Mouse (Mus musculus) forebrain, embryonic 13.5 days (tissue): ENCODE results near the gene Nab2. TPM values are rescaled to one million over a fixed set of nuclear protein-coding genes. Genes with fewer than 3 reads are reported as not detected.

ENCODE experiments used
- ATAC-seq: fragments of 200-750 bp; cut with Nextera tagmentation; 2 replicates; pipeline ENCODE4 v1.8.0; 2017
- H3K27ac ChIP-seq: fragments of 300-500 bp; sonication (generic); 2 replicates; pipeline ENCODE4 v1.5.1; 2015; ENCODE audit warnings: inconsistent platforms, mild to moderate bottlenecking, moderate library complexity
- H3K27me3 ChIP-seq: fragments of 300-500 bp; sonication (generic); 2 replicates; pipeline ENCODE4 v1.6.1; 2015; ENCODE audit warnings: mild to moderate bottlenecking, inconsistent platforms
- H3K36me3 ChIP-seq: fragments of 300-500 bp; sonication (generic); 2 replicates; pipeline ENCODE4 v1.6.1; 2015; ENCODE audit warnings: mild to moderate bottlenecking, inconsistent platforms; ENCODE audit not compliant: poor library complexity, severe bottlenecking
- H3K4me1 ChIP-seq: fragments of 300-500 bp; sonication (generic); 2 replicates; pipeline ENCODE4 v1.6.1; 2015; ENCODE audit warnings: inconsistent platforms
- H3K4me2 ChIP-seq: fragments of 300-500 bp; sonication (generic); 2 replicates; pipeline ENCODE4 v1.6.1; 2015; ENCODE audit warnings: inconsistent platforms, mild to moderate bottlenecking, moderate library complexity
- H3K4me3 ChIP-seq: fragments of 300-500 bp; sonication (generic); 2 replicates; pipeline ENCODE4 v1.5.1; 2015; ENCODE audit warnings: mild to moderate bottlenecking, inconsistent platforms
- H3K9ac ChIP-seq: fragments of 300-500 bp; sonication (generic); 2 replicates; pipeline ENCODE4 v1.6.1; 2015; ENCODE audit warnings: mild to moderate bottlenecking, inconsistent platforms
- H3K9me3 ChIP-seq: fragments of 300-500 bp; sonication (generic); replicated peaks from 2 replicates; pipeline ENCODE4 v1.6.1; 2016; ENCODE audit warnings: inconsistent platforms
- WGBS: fragments of 180-500 bp; shearing (Covaris S2); methylation state at CpG from one replicate; pipeline ENCODE4 v1.1.7; 2015; 5-methylcytosine and 5-hydroxymethylcytosine counted together
- polyA plus RNA-seq: library from polyadenylated mRNA; unstranded; fragments of >200 nt; fragmentation: Nextera tagmentation; extraction: Ambion mirVana; gene quantifications from 2 replicates; pipeline ENCODE4 v1.2.1, GENCODE M21; 2015

Nab2 gene
- 1.6 and 2.0 TPM in 2 replicates for polyA plus RNA-seq

DNA sequence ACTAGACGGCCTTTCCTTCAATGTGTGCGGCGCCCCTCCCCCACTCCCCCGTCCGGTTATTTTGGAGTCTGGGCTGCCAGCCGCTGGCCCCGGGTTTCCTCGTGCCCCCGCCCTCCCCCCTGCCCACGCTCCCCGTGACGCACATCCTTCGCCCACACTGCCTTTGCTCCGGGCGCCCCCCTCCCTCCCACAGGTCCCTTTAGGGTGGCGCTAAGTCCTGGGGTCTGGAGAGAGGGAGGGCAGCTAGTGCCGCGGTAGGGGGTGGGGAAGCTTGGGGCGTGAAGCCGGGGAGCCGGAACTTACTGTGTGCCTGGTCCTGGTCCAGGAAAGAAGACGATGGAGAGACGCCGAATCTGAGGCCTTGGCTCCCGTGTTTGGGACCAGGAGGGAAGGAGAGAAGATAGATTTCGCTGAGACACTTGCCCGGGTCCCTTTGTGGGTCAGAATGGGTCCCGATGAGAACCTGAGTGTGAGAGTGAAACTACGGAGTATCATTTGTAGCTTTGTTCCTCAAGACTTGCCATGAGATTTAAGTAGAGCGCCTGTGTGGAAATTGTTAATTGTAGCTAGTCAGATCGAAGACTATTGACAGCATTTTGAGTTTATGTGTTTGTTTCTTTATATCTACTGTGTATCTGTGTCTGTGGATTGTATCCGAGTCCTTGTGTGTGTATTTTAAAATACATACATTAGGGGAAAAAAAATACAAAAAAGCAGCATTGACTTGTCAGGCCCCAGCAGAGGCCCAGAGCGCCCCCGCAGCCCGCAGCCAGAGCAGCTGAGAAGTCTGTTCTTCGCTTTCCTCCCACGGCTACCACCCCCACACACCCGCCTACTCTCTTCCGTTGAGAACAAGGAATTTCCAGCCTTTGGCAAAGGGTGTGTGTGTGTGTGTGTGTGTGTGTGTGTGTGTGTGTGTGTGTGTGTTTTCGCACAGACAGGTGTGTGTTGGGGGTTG, at the start of gene Nab2:
Nab2 (minus strand) TSS at position 476 of the 958 bp plus-strand sequence.
- H3K4me2 ChIP-seq, result peak within 1 kb of the TSS; percentile 95
- WGBS, result 3% methylated on average over 38 of the region's 40 CpGs
- H3K27me3 ChIP-seq, result peaks cover 48% of the 10 kb centered on the region
- H3K4me3 ChIP-seq, result peak within 1 kb of the TSS; percentile 59
- peak; percentile 31 for ATAC-seq
- peak within 1 kb of the TSS; percentile 57 for H3K27ac ChIP-seq
- no peaks in the 10 kb centered on the region for H3K9me3 ChIP-seq
- H3K9ac ChIP-seq, result peak within 1 kb of the TSS; percentile 59
- H3K36me3 ChIP-seq, result no peaks in the 10 kb centered on the region
- peaks cover 48% of the 10 kb centered on the region for H3K4me1 ChIP-seq

DNA sequence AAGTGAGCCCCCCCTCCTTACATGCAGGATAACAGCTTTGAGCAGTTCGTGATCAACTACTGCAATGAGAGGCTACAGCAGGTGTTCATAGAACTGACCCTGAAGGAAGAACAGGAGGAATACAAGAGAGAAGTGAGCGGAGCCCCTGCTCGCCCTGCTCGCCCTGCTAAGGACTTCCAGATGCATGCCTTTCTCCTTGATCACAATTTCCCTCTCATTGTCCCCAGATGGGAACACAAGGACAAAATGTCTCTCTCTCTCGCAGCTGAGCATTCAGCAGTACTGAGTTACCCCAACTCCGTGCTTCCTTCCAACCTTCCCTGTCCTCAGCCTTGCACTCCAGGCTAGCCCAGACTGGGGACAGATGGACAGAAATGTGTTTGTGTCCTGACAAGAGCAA, 44.4 kb upstream of the Nab2 start:
- 84% methylated on average over 6 of the region's 6 CpGs for WGBS
- H3K4me2 ChIP-seq, result no peak overlapping the region
- no peak for ATAC-seq
- H3K27me3 ChIP-seq, result no peaks in the 10 kb centered on the region
- H3K9ac ChIP-seq, result no peak overlapping the region
- no peak overlapping the region for H3K4me3 ChIP-seq
- H3K9me3 ChIP-seq, result no peaks in the 10 kb centered on the region
- no peaks in the 10 kb centered on the region for H3K4me1 ChIP-seq
- H3K36me3 ChIP-seq, result no peaks in the 10 kb centered on the region
- no peak overlapping the region for H3K27ac ChIP-seq

DNA sequence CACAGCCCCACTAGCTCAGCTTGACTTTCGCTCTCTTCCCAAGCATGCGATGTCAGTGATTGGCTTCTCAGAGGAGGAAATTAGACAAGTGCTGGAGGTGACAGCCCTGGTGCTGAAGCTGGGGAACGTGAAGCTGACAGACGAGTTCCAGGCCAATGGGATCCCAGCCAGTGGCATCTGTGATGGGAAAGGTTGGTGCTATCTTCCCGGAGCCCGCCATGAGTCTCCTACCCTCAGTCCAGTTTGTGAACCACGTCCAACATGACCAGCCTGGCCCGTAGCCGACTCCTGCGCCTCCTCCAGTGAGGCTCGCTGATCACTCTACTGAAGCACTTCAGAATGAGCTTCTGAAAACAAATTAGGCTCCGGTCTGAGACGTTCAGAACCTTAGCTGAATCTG, 42.0 kb upstream of the Nab2 start:
- H3K27ac ChIP-seq, result no peak overlapping the region
- H3K4me2 ChIP-seq, result no peak overlapping the region
- WGBS, result 90% methylated on average over 13 of the region's 13 CpGs
- H3K9ac ChIP-seq, result no peak overlapping the region
- H3K27me3 ChIP-seq, result no peaks in the 10 kb centered on the region
- H3K4me1 ChIP-seq, result no peaks in the 10 kb centered on the region
- no peak for ATAC-seq
- H3K4me3 ChIP-seq, result no peak overlapping the region
- H3K9me3 ChIP-seq, result no peaks in the 10 kb centered on the region
- no peaks in the 10 kb centered on the region for H3K36me3 ChIP-seq

DNA sequence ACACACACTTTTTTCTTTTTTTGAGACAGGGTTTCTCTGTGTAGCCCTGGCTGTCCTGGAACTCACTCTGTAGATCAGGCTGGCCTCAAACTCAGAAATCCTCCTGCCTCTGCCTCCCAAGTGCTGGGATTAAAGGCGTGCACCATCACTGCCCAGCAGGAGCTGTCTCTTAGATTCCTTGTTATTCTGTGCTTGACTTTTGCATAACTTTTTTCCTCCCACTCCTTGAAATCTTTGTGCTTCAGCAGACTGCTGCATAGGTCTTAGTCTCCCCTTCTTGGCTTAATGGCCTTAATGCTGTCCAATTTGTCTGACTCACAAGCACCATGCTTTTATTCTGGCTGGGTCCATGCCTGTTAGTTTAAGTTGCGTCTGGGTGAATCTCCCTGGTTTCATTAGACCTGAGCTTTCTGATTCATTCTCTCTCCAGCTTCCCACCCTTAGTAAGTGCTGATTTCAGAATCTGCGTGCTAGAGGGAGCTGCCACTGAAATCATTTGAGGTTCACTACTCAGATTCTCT, 40.5 kb upstream of the Nab2 start:
- Histone ChIP-seq H3K9me3 (no peaks in the 10 kb centered on the region), H3K4me1 (no peaks in the 10 kb centered on the region), H3K36me3 (no peaks in the 10 kb centered on the region), H3K9ac (no peak overlapping the region), H3K4me2 (no peak overlapping the region), H3K27me3 (no peaks in the 10 kb centered on the region), H3K27ac (no peak overlapping the region), H3K4me3 (no peak overlapping the region)
- no peak for ATAC-seq
- 86% methylated on average over 3 of the region's 3 CpGs for WGBS

DNA sequence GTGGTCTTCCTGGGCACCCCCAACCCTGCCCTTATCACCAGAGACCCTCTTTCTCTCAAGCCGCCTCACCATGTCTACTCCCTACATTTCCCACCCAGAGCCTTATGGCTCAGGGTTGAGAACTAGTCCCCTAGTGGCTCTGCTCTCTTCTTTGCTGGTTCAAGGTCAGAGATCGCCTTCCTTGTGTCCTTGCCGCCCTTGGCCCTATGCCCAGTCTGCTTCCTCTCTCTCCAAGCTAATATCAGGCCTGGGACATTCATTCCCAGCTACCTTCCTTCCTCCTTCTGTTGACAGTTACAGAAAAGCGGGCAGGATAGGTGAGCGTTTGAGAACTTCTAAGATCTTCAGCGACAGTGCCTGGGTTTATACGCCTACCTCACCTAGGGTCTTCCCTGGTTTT, 39.4 kb upstream of the Nab2 start:
- H3K4me1 ChIP-seq, result no peaks in the 10 kb centered on the region
- ATAC-seq, result no peak
- WGBS, result 88% methylated on average over 7 of the region's 7 CpGs
- no peak overlapping the region for H3K4me3 ChIP-seq
- no peaks in the 10 kb centered on the region for H3K36me3 ChIP-seq
- no peak overlapping the region for H3K27ac ChIP-seq
- no peaks in the 10 kb centered on the region for H3K9me3 ChIP-seq
- no peak overlapping the region for H3K4me2 ChIP-seq
- no peak overlapping the region for H3K9ac ChIP-seq
- H3K27me3 ChIP-seq, result no peaks in the 10 kb centered on the region

DNA sequence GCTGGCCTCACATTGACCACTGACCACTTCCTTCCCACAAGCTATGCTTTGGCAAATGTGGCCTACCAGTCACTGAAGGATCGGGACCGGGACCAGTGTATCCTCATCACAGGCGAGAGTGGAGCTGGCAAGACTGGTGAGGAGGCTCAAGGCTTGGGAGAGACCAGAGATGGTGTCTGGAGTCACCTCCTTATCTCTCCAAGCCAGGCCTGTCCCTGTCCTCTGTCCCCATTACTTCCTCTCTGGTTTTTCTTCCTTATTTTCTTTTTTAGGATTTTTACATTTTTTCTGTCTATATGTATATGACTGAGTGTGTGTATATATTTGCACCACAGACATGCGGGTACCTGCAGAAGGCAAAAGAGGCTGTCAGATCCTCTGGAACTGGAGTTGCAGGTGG, 37.4 kb upstream of the Nab2 start:
- no peaks in the 10 kb centered on the region for H3K9me3 ChIP-seq
- H3K27me3 ChIP-seq, result no peaks in the 10 kb centered on the region
- no peak for ATAC-seq
- H3K4me2 ChIP-seq, result no peak overlapping the region
- H3K36me3 ChIP-seq, result no peaks in the 10 kb centered on the region
- no peak overlapping the region for H3K9ac ChIP-seq
- H3K4me3 ChIP-seq, result no peak overlapping the region
- 87% methylated on average over 4 of the region's 4 CpGs for WGBS
- no peak overlapping the region for H3K27ac ChIP-seq
- H3K4me1 ChIP-seq, result no peaks in the 10 kb centered on the region

DNA sequence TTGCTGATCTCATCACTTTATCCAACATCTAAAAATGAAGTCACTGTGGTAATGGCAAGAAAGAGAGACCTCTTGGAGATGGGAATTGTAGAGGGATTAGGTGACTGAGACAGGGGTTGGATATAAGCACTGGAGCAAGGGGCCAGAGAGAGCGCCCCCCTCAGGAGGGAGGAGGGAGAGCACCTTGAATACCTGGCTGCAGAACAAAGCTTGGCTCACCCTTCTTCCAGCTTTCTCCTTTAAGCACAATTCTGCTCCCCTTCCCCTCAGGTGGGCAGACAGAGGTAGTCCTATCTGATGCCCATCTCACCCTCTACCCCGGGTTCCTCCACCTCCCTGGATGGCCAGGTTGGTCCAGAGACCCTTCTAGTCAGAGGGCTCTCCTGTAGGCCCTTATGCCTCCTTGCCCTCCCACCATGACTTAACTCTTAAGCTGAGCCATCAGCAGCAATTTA, 36.4 kb upstream of the Nab2 start, which contains the start of gene Myo1a:
Myo1a (plus strand) TSS at position 405 of the 455 bp plus-strand sequence.
- H3K27me3 ChIP-seq, result no peaks in the 10 kb centered on the region
- no peaks in the 10 kb centered on the region for H3K4me1 ChIP-seq
- H3K4me2 ChIP-seq, result no peak within 1 kb of the TSS
- no peak within 1 kb of the TSS for H3K27ac ChIP-seq
- no peak within 1 kb of the TSS for H3K4me3 ChIP-seq
- H3K9me3 ChIP-seq, result no peaks in the 10 kb centered on the region
- no peak within 1 kb of the TSS for H3K9ac ChIP-seq
- no peak for ATAC-seq
- H3K36me3 ChIP-seq, result 0 out of 2 replicates have a peak, but pooled peaks cover 5% of the 10 kb centered on the region
- WGBS, result 43% methylated on average over 2 of the region's 2 CpGs

DNA sequence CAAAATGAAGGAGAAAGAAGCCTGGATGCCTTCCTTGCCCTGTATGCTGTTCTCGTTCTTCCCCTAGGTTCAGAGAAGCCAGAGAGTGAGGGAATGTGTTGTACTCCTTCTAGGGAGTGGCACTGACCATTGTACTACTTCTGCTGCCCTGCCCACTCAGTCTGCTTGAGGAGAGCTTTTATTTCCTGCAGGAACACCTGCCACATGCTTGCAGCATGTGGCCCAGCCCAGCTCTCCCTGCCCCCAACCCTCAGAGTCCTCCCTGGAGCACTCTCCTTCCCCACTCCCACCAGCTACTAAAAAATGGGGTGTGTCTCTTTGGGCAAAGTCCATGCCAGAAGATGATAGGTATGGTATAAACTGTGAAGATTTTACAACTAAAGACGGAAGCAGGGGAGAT, 35.9 kb upstream of the Nab2 start:
- Histone ChIP-seq H3K4me3 (no peak overlapping the region), H3K9me3 (no peaks in the 10 kb centered on the region), H3K27ac (no peak overlapping the region), H3K4me1 (no peaks in the 10 kb centered on the region), H3K9ac (no peak overlapping the region), H3K27me3 (no peaks in the 10 kb centered on the region), H3K4me2 (no peak overlapping the region), H3K36me3 (peaks cover 5% of the 10 kb centered on the region; the same call in 1 of the 2 replicates)
- ATAC-seq, result no peak
- WGBS, result 57% methylated on average over 2 of the region's 2 CpGs

DNA sequence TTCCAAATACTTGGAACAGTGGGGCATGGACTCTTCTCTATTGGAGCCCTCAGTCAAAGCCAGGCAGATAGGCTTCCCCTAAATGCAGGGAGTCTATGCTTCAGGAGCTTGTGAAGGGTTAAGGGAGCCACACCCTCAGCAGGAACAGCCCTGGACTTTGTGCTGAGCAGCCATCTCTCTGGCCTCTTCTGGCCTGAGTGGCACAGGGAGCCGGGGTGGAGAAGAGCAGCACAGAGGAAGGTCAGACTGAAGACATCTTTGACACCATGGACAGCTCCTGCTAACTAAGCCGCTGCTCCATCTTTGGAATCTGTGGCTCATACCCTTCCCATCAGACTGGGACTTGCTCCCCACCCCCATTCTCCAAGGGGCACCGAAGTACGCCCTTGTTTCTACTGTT, 34.9 kb upstream of the Nab2 start:
- WGBS, result 56% methylated on average over 4 of the region's 4 CpGs
- Histone ChIP-seq H3K36me3 (peaks cover 15% of the 10 kb centered on the region), H3K4me2 (no peak overlapping the region), H3K4me3 (no peak overlapping the region), H3K9me3 (no peaks in the 10 kb centered on the region), H3K9ac (no peak overlapping the region), H3K27ac (no peak overlapping the region), H3K27me3 (no peaks in the 10 kb centered on the region), H3K4me1 (no peaks in the 10 kb centered on the region)
- ATAC-seq, result no peak

DNA sequence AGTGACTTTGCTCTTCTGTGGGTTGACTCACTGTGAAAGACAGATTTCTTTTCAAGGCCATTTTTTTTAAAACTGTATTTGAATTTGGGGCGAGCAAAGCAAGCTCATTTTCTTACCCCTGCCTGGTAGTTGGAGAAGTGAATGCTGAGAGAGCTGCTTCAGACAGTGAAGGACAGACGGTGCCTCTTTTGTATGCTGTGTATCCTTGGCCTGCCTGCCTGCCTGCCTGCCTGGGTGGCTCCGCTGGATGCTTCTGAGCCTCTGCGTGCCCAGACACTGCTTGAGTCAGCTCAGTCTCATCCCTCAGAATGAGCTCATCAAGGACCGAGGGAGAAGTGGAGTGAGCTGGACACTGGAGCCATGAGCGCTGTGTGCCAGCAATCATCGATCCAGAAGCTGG, 30.6 kb upstream of the Nab2 start:
- Histone ChIP-seq H3K4me3 (no peak overlapping the region), H3K27me3 (no peaks in the 10 kb centered on the region), H3K4me1 (no peaks in the 10 kb centered on the region), H3K36me3 (peaks cover 47% of the 10 kb centered on the region), H3K4me2 (no peak overlapping the region), H3K27ac (no peak overlapping the region), H3K9ac (no peak overlapping the region), H3K9me3 (no peaks in the 10 kb centered on the region)
- no peak for ATAC-seq
- WGBS, result 88% methylated on average over 7 of the region's 7 CpGs

DNA sequence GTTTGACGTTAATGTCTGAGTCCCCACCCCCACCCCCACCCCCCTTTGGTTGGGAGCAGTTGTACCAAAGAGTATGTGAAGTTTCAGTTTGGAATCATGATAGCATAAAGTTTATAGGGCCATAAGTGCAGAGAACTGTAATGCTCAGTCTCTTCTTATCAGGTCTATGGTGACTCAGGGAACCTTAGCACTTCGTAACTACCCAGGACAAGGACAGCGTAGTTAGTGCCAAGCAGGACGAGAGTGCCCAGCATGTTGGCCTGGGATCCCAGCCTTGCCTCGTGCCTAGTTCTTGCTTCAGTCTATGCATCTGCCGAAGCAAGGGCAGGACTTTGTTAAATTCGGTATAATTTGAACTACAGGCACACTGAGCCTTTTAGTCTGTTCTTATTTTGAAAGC, 27.4 kb upstream of the Nab2 start:
- no peak overlapping the region for H3K4me2 ChIP-seq
- 94% methylated on average over 7 of the region's 7 CpGs for WGBS

DNA sequence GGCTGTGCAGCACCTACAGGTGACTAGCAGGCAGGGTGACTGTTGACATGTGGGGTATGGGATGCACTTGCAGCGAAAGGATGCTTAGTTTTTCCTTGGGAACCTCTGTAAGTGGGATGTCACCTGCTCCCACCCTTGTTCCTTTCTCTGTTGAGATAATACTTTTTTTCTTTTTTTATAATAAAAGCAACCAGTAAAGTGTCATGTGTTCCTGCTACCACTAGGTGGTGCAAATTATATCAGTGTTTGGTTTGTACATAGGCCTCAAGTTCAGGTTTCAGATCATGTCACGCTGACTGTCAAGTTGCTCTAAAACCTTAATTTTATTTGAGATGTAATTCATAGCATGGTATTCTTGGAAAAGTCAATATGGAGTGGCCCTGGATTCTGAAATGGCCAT, 26.3 kb upstream of the Nab2 start:
- peak; percentile 33; the same call in 1 of the 2 replicates for ATAC-seq

More for the DNA sequence above, 27.4 kb upstream of the Nab2 start:
- no peak for ATAC-seq
- no peak overlapping the region for H3K4me3 ChIP-seq
- no peaks in the 10 kb centered on the region for H3K27me3 ChIP-seq
- no peak overlapping the region for H3K9ac ChIP-seq
- H3K36me3 ChIP-seq, result peaks cover 71% of the 10 kb centered on the region
- H3K27ac ChIP-seq, result no peak overlapping the region
- no peaks in the 10 kb centered on the region for H3K4me1 ChIP-seq
- H3K9me3 ChIP-seq, result no peaks in the 10 kb centered on the region

More for the DNA sequence above, 26.3 kb upstream of the Nab2 start:
- Histone ChIP-seq H3K36me3 (peaks cover 74% of the 10 kb centered on the region), H3K4me3 (no peak overlapping the region), H3K27me3 (no peaks in the 10 kb centered on the region), H3K27ac (no peak overlapping the region), H3K4me2 (no peak overlapping the region), H3K9ac (no peak overlapping the region), H3K9me3 (no peaks in the 10 kb centered on the region), H3K4me1 (no peaks in the 10 kb centered on the region)
- 60% methylated on average over 2 of the region's 2 CpGs for WGBS
